Mouse (Mus musculus) spleen, adult 2 months (tissue): ENCODE measurements around the gene Gdf3.

ENCODE experiments used
- CTCF ChIP-seq: fragments of 200-500 bp; IDR thresholded peaks from 2 replicates; pipeline ENCODE4 v1.5.1; 2011; ENCODE audit warnings: mild to moderate bottlenecking, inconsistent platforms; ENCODE audit not compliant: insufficient read depth, insufficient read length, insufficient replicate concordance; ENCODE audit errors: extremely low read depth
- POLR2A ChIP-seq: fragments of 200-500 bp; IDR thresholded peaks from 2 replicates; pipeline ENCODE4 v1.6.1; 2011; ENCODE audit warnings: low read depth, low read length, inconsistent platforms

DNA sequence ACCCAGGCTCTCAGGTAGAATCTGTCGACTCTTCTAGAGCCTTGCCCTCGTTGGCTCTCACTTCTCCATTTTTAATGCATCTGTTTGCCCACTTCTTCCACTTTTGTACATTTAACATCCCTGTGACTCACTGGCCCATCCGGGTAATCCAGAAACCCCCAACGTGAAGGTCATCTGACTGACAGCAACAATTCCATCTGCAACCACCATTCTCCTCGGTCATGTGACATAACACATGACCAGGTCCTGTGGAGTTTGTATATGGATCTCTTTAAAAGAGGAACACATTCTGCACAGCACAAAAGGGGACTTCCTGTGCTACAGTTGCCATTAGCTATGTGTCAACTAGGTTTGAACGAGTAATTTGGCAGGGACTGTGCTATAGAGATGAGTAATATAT lies 44.4 kb upstream of the Gdf3 start:
- TF ChIP-seq POLR2A: no peak
- no peak for TF ChIP-seq CTCF
